Mouse (Mus musculus): ENCODE measurements around the gene Gm9970. TPM values are rescaled to one million over a fixed set of nuclear protein-coding genes. Genes with fewer than 3 reads are reported as not detected.

Gm9970 gene
- polyA plus RNA-seq, 1 experiment: not detected

- Histone ChIP-seq H3K27ac (replicated peaks; ENCODE audit: low read depth, low read length) (0 out of 2 replicates have a peak overlapping the region, but pooled peaks have one; percentile 14), H3K4me1 (ENCODE audit: control insufficient read depth, insufficient read depth, insufficient read length, low read length) (peaks cover 9% of the 10 kb centered on the region), H3K4me3 (ENCODE audit: insufficient read depth, low read depth, low read length) (no peak overlapping the region)
Observed at GRCm38 (mm10) chr5:31252795-31253545, 11.9 kb upstream of the Gm9970 start.

- Histone ChIP-seq H3K4me1 (ENCODE audit: control insufficient read depth, insufficient read depth, insufficient read length, low read length) (peaks cover 9% of the 10 kb centered on the region), H3K27ac (replicated peaks; ENCODE audit: low read depth, low read length) (no peak overlapping the region), H3K4me3 (ENCODE audit: insufficient read depth, low read depth, low read length) (no peak overlapping the region)
Observed at GRCm38 (mm10) chr5:31252151-31252550, 11.1 kb upstream of the Gm9970 start.

GRCm38 (mm10) chr5:31251541-31252101, 10.6 kb upstream of the Gm9970 start, which contains the start of gene Krtcap3:
Gene Krtcap3 (plus strand): TSS chr5:31251691.
- peaks cover 9% of the 10 kb centered on the region for H3K4me1 ChIP-seq (ENCODE audit: control insufficient read depth, insufficient read depth, insufficient read length, low read length)
- no peak within 1 kb of the TSS for H3K4me3 ChIP-seq (ENCODE audit: insufficient read depth, low read depth, low read length)
- no peak within 1 kb of the TSS for H3K27ac ChIP-seq (replicated peaks; ENCODE audit: low read depth, low read length)

- Histone ChIP-seq H3K27ac (replicated peaks; ENCODE audit: low read depth, low read length) (no peak overlapping the region), H3K4me3 (ENCODE audit: insufficient read depth, low read depth, low read length) (no peak overlapping the region), H3K4me1 (ENCODE audit: control insufficient read depth, insufficient read depth, insufficient read length, low read length) (peaks cover 9% of the 10 kb centered on the region)
Observed at GRCm38 (mm10) chr5:31250716-31251115, 9.7 kb upstream of the Gm9970 start.

GRCm38 (mm10) chr5:31242191-31242590, 1.2 kb upstream of the Gm9970 start:
- Histone ChIP-seq H3K4me3 (ENCODE audit: insufficient read depth, low read depth, low read length) (peak overlapping the region; percentile 89; the same call in 1 of the 2 replicates), H3K27ac (replicated peaks; ENCODE audit: low read depth, low read length) (no peak overlapping the region), H3K4me1 (ENCODE audit: control insufficient read depth, insufficient read depth, insufficient read length, low read length) (peaks cover 4% of the 10 kb centered on the region; the same call in 1 of the 2 replicates)

GRCm38 (mm10) chr5:31241522-31242034, 546 bp upstream of the Gm9970 start:
- Histone ChIP-seq H3K4me3 (ENCODE audit: insufficient read depth, low read depth, low read length) (peak overlapping the region; percentile 89), H3K27ac (replicated peaks; ENCODE audit: low read depth, low read length) (peak overlapping the region; percentile 57), H3K4me1 (ENCODE audit: control insufficient read depth, insufficient read depth, insufficient read length, low read length) (peaks cover 4% of the 10 kb centered on the region; the same call in 1 of the 2 replicates)

GRCm38 (mm10) chr5:31226641-31227040, 14.4 kb downstream of the Gm9970 start:
- Histone ChIP-seq H3K27ac (replicated peaks; ENCODE audit: low read depth, low read length) (no peak overlapping the region), H3K4me1 (ENCODE audit: control insufficient read depth, insufficient read depth, insufficient read length, low read length) (no peaks in the 10 kb centered on the region), H3K4me3 (ENCODE audit: insufficient read depth, low read depth, low read length) (no peak overlapping the region)

- H3K27ac ChIP-seq (replicated peaks; ENCODE audit: low read depth, low read length): no peak overlapping the region
- no peak overlapping the region for H3K4me3 ChIP-seq (ENCODE audit: insufficient read depth, low read depth, low read length)
- no peaks in the 10 kb centered on the region for H3K4me1 ChIP-seq (ENCODE audit: control insufficient read depth, insufficient read depth, insufficient read length, low read length)
Observed at GRCm38 (mm10) chr5:31222696-31223095, 18.3 kb downstream of the Gm9970 start.

- Histone ChIP-seq H3K27ac (replicated peaks; ENCODE audit: low read depth, low read length) (peak overlapping the region; percentile 72), H3K4me3 (ENCODE audit: insufficient read depth, low read depth, low read length) (peak overlapping the region; percentile 78), H3K4me1 (ENCODE audit: control insufficient read depth, insufficient read depth, insufficient read length, low read length) (no peaks in the 10 kb centered on the region)
Observed at GRCm38 (mm10) chr5:31221304-31221945, 19.6 kb downstream of the Gm9970 start.

- peak within 1 kb of the TSS; percentile 72 for H3K27ac ChIP-seq (replicated peaks; ENCODE audit: low read depth, low read length)
- H3K4me3 ChIP-seq (ENCODE audit: insufficient read depth, low read depth, low read length): peak within 1 kb of the TSS; percentile 93
- no peaks in the 10 kb centered on the region for H3K4me1 ChIP-seq (ENCODE audit: control insufficient read depth, insufficient read depth, insufficient read length, low read length)
Observed at GRCm38 (mm10) chr5:31220448-31221303, 20.4 kb downstream of the Gm9970 start, which contains the start of gene Ppm1g. Gene Ppm1g (minus strand): TSS chr5:31220687.

GRCm38 (mm10) chr5:31219911-31220447, 21.1 kb downstream of the Gm9970 start:
- H3K27ac ChIP-seq (replicated peaks; ENCODE audit: low read depth, low read length): peak overlapping the region; percentile 64
- no peaks in the 10 kb centered on the region for H3K4me1 ChIP-seq (ENCODE audit: control insufficient read depth, insufficient read depth, insufficient read length, low read length)
- peak overlapping the region; percentile 93 for H3K4me3 ChIP-seq (ENCODE audit: insufficient read depth, low read depth, low read length)

- peak overlapping the region; percentile 64; the same call in 1 of the 2 replicates for H3K27ac ChIP-seq (replicated peaks; ENCODE audit: low read depth, low read length)
- H3K4me3 ChIP-seq (ENCODE audit: insufficient read depth, low read depth, low read length): peak overlapping the region; percentile 93
- H3K4me1 ChIP-seq (ENCODE audit: control insufficient read depth, insufficient read depth, insufficient read length, low read length): no peaks in the 10 kb centered on the region
Observed at GRCm38 (mm10) chr5:31219474-31219873, 21.6 kb downstream of the Gm9970 start.

- H3K4me3 ChIP-seq (ENCODE audit: insufficient read depth, low read depth, low read length): no peak overlapping the region
- H3K27ac ChIP-seq (replicated peaks; ENCODE audit: low read depth, low read length): no peak overlapping the region
- H3K4me1 ChIP-seq (ENCODE audit: control insufficient read depth, insufficient read depth, insufficient read length, low read length): no peaks in the 10 kb centered on the region
Observed at GRCm38 (mm10) chr5:31219070-31219469, 22.0 kb downstream of the Gm9970 start.

- no peak overlapping the region for H3K4me3 ChIP-seq (ENCODE audit: insufficient read depth, low read depth, low read length)
- no peak overlapping the region for H3K27ac ChIP-seq (replicated peaks; ENCODE audit: low read depth, low read length)
- H3K4me1 ChIP-seq (ENCODE audit: control insufficient read depth, insufficient read depth, insufficient read length, low read length): no peaks in the 10 kb centered on the region
Observed at GRCm38 (mm10) chr5:31218294-31218693, 22.7 kb downstream of the Gm9970 start.

Data from brown adipose tissue, adult 24 weeks (tissue).